Mouse (Mus musculus): ENCODE measurements at regions not wholly inside any gene's neighbourhood (a gene's known extent, or its start where the extent isn't known, plus 50 kb on each side); places are given as distances from the start of the nearest gene placed in this dataset.

- Histone ChIP-seq H3K9ac (replicated peaks; ENCODE audit: low read depth, low read length) (no peak overlapping the region), H3K4me2 (replicated peaks; ENCODE audit: low read depth, low read length) (no peak overlapping the region), H3K36me3 (ENCODE audit: control insufficient read depth, insufficient read depth, low read length) (no peaks in the 10 kb centered on the region), H3K4me1 (ENCODE audit: control insufficient read depth, insufficient read depth, low read length) (no peaks in the 10 kb centered on the region), H3K4me3 (ENCODE audit: low read depth, low read length) (no peak overlapping the region), H3K27me3 (ENCODE audit: control insufficient read depth, insufficient read depth, low read length) (no peaks in the 10 kb centered on the region), H3K27ac (ENCODE audit: low read length) (no peak overlapping the region), H3K9me3 (ENCODE audit: control insufficient read depth, low read depth, low read length) (no peaks in the 10 kb centered on the region)
- WGBS = 62% methylated on average over 1 of the region's 1 CpGs
- ATAC-seq (ENCODE audit: insufficient number of reproducible peaks, insufficient read depth, low FRiP score, low read depth) = no peak
Measured at GRCm38 (mm10) chr4:71363761-71364160, 394.0 kb downstream of the Gm11232 start.

- Histone ChIP-seq H3K4me3 (ENCODE audit: low read depth, low read length) (no peak overlapping the region), H3K4me2 (replicated peaks; ENCODE audit: low read depth, low read length) (no peak overlapping the region), H3K36me3 (ENCODE audit: control insufficient read depth, insufficient read depth, low read length) (no peaks in the 10 kb centered on the region), H3K27ac (ENCODE audit: low read length) (no peak overlapping the region), H3K27me3 (ENCODE audit: control insufficient read depth, insufficient read depth, low read length) (no peaks in the 10 kb centered on the region), H3K4me1 (ENCODE audit: control insufficient read depth, insufficient read depth, low read length) (no peaks in the 10 kb centered on the region), H3K9ac (replicated peaks; ENCODE audit: low read depth, low read length) (no peak overlapping the region), H3K9me3 (ENCODE audit: control insufficient read depth, low read depth, low read length) (no peaks in the 10 kb centered on the region)
- ATAC-seq (ENCODE audit: insufficient number of reproducible peaks, insufficient read depth, low FRiP score, low read depth) = no peak
- WGBS = 47% methylated on average over 1 of the region's 1 CpGs
Measured at GRCm38 (mm10) chr4:71357626-71358025, 400.1 kb downstream of the Gm11232 start.

GRCm38 (mm10) chr4:71356714-71357113 is 401.1 kb downstream of the Gm11232 start:
- Histone ChIP-seq H3K4me3 (ENCODE audit: low read depth, low read length) (no peak overlapping the region), H3K4me2 (replicated peaks; ENCODE audit: low read depth, low read length) (no peak overlapping the region), H3K36me3 (ENCODE audit: control insufficient read depth, insufficient read depth, low read length) (no peaks in the 10 kb centered on the region), H3K9me3 (ENCODE audit: control insufficient read depth, low read depth, low read length) (no peaks in the 10 kb centered on the region), H3K9ac (replicated peaks; ENCODE audit: low read depth, low read length) (no peak overlapping the region), H3K27ac (ENCODE audit: low read length) (no peak overlapping the region), H3K27me3 (ENCODE audit: control insufficient read depth, insufficient read depth, low read length) (no peaks in the 10 kb centered on the region), H3K4me1 (ENCODE audit: control insufficient read depth, insufficient read depth, low read length) (no peaks in the 10 kb centered on the region)
- ATAC-seq (ENCODE audit: insufficient number of reproducible peaks, insufficient read depth, low FRiP score, low read depth) = no peak
- 81% methylated on average over 1 of the region's 1 CpGs for WGBS

GRCm38 (mm10) chr4:71356310-71356709 is 401.5 kb downstream of the Gm11232 start:
- ATAC-seq (ENCODE audit: insufficient number of reproducible peaks, insufficient read depth, low FRiP score, low read depth) = no peak
- Histone ChIP-seq H3K4me1 (ENCODE audit: control insufficient read depth, insufficient read depth, low read length) (no peaks in the 10 kb centered on the region), H3K36me3 (ENCODE audit: control insufficient read depth, insufficient read depth, low read length) (no peaks in the 10 kb centered on the region), H3K4me2 (replicated peaks; ENCODE audit: low read depth, low read length) (no peak overlapping the region), H3K4me3 (ENCODE audit: low read depth, low read length) (no peak overlapping the region), H3K27me3 (ENCODE audit: control insufficient read depth, insufficient read depth, low read length) (no peaks in the 10 kb centered on the region), H3K9ac (replicated peaks; ENCODE audit: low read depth, low read length) (no peak overlapping the region), H3K9me3 (ENCODE audit: control insufficient read depth, low read depth, low read length) (no peaks in the 10 kb centered on the region), H3K27ac (ENCODE audit: low read length) (no peak overlapping the region)
- 71% methylated on average over 1 of the region's 1 CpGs for WGBS

- Histone ChIP-seq H3K4me2 (replicated peaks; ENCODE audit: low read depth, low read length) (no peak overlapping the region), H3K27me3 (ENCODE audit: control insufficient read depth, insufficient read depth, low read length) (no peaks in the 10 kb centered on the region), H3K9ac (replicated peaks; ENCODE audit: low read depth, low read length) (no peak overlapping the region), H3K9me3 (ENCODE audit: control insufficient read depth, low read depth, low read length) (no peaks in the 10 kb centered on the region), H3K4me3 (ENCODE audit: low read depth, low read length) (no peak overlapping the region), H3K27ac (ENCODE audit: low read length) (no peak overlapping the region), H3K36me3 (ENCODE audit: control insufficient read depth, insufficient read depth, low read length) (no peaks in the 10 kb centered on the region), H3K4me1 (ENCODE audit: control insufficient read depth, insufficient read depth, low read length) (no peaks in the 10 kb centered on the region)
- ATAC-seq (ENCODE audit: insufficient number of reproducible peaks, insufficient read depth, low FRiP score, low read depth) = no peak
- WGBS = 51% methylated on average over 2 of the region's 2 CpGs
Measured at GRCm38 (mm10) chr4:71351880-71352279, 405.9 kb downstream of the Gm11232 start.

- no peak overlapping the region for H3K27ac ChIP-seq (ENCODE audit: low read length)
- H3K9me3 ChIP-seq (ENCODE audit: control insufficient read depth, low read depth, low read length) = no peaks in the 10 kb centered on the region
- 94% methylated on average over 3 of the region's 3 CpGs for WGBS
- no peaks in the 10 kb centered on the region for H3K36me3 ChIP-seq (ENCODE audit: control insufficient read depth, insufficient read depth, low read length)
- no peak overlapping the region for H3K4me2 ChIP-seq (replicated peaks; ENCODE audit: low read depth, low read length)
- no peak for ATAC-seq (ENCODE audit: insufficient number of reproducible peaks, insufficient read depth, low FRiP score, low read depth)
- H3K4me3 ChIP-seq (ENCODE audit: low read depth, low read length) = no peak overlapping the region
- H3K4me1 ChIP-seq (ENCODE audit: control insufficient read depth, insufficient read depth, low read length) = no peaks in the 10 kb centered on the region
- no peaks in the 10 kb centered on the region for H3K27me3 ChIP-seq (ENCODE audit: control insufficient read depth, insufficient read depth, low read length)
- H3K9ac ChIP-seq (replicated peaks; ENCODE audit: low read depth, low read length) = no peak overlapping the region
Measured at GRCm38 (mm10) chr4:71343068-71343467, 414.7 kb downstream of the Gm11232 start.

GRCm38 (mm10) chr4:71338582-71338981 is 419.2 kb downstream of the Gm11232 start:
- Histone ChIP-seq H3K4me2 (replicated peaks; ENCODE audit: low read depth, low read length) (no peak overlapping the region), H3K9ac (replicated peaks; ENCODE audit: low read depth, low read length) (no peak overlapping the region), H3K4me3 (ENCODE audit: low read depth, low read length) (no peak overlapping the region), H3K4me1 (ENCODE audit: control insufficient read depth, insufficient read depth, low read length) (no peaks in the 10 kb centered on the region), H3K27me3 (ENCODE audit: control insufficient read depth, insufficient read depth, low read length) (no peaks in the 10 kb centered on the region), H3K9me3 (ENCODE audit: control insufficient read depth, low read depth, low read length) (no peaks in the 10 kb centered on the region), H3K36me3 (ENCODE audit: control insufficient read depth, insufficient read depth, low read length) (no peaks in the 10 kb centered on the region), H3K27ac (ENCODE audit: low read length) (no peak overlapping the region)
- no peak for ATAC-seq (ENCODE audit: insufficient number of reproducible peaks, insufficient read depth, low FRiP score, low read depth)
- WGBS = 58% methylated on average over 1 of the region's 1 CpGs

GRCm38 (mm10) chr4:71332672-71333071 is 425.1 kb downstream of the Gm11232 start:
- no peak overlapping the region for H3K27ac ChIP-seq (ENCODE audit: low read length)
- H3K9me3 ChIP-seq (ENCODE audit: control insufficient read depth, low read depth, low read length) = no peaks in the 10 kb centered on the region
- H3K4me1 ChIP-seq (ENCODE audit: control insufficient read depth, insufficient read depth, low read length) = no peaks in the 10 kb centered on the region
- H3K9ac ChIP-seq (replicated peaks; ENCODE audit: low read depth, low read length) = no peak overlapping the region
- no peaks in the 10 kb centered on the region for H3K27me3 ChIP-seq (ENCODE audit: control insufficient read depth, insufficient read depth, low read length)
- H3K36me3 ChIP-seq (ENCODE audit: control insufficient read depth, insufficient read depth, low read length) = no peaks in the 10 kb centered on the region
- WGBS = 89% methylated on average over 3 of the region's 3 CpGs
- H3K4me2 ChIP-seq (replicated peaks; ENCODE audit: low read depth, low read length) = no peak overlapping the region
- no peak overlapping the region for H3K4me3 ChIP-seq (ENCODE audit: low read depth, low read length)
- ATAC-seq (ENCODE audit: insufficient number of reproducible peaks, insufficient read depth, low FRiP score, low read depth) = no peak

GRCm38 (mm10) chr4:71332018-71332417 is 425.7 kb downstream of the Gm11232 start:
- Histone ChIP-seq H3K4me1 (ENCODE audit: control insufficient read depth, insufficient read depth, low read length) (no peaks in the 10 kb centered on the region), H3K27ac (ENCODE audit: low read length) (no peak overlapping the region), H3K9ac (replicated peaks; ENCODE audit: low read depth, low read length) (no peak overlapping the region), H3K4me3 (ENCODE audit: low read depth, low read length) (no peak overlapping the region), H3K4me2 (replicated peaks; ENCODE audit: low read depth, low read length) (no peak overlapping the region), H3K27me3 (ENCODE audit: control insufficient read depth, insufficient read depth, low read length) (no peaks in the 10 kb centered on the region), H3K36me3 (ENCODE audit: control insufficient read depth, insufficient read depth, low read length) (no peaks in the 10 kb centered on the region), H3K9me3 (ENCODE audit: control insufficient read depth, low read depth, low read length) (no peaks in the 10 kb centered on the region)
- 73% methylated on average over 4 of the region's 4 CpGs for WGBS
- ATAC-seq (ENCODE audit: insufficient number of reproducible peaks, insufficient read depth, low FRiP score, low read depth) = no peak

All from stomach, embryonic 14.5 days (tissue).